Mouse (Mus musculus): Measurements from ENCODE around the gene Trafd1. TPM values are rescaled to one million over a fixed set of nuclear protein-coding genes. Genes with fewer than 3 reads are reported as not detected.
"Not testable (repeated sequence)": the region's sequence is repeated elsewhere in the genome, so short reads cannot be mapped to it uniquely, and the experiment has no call there.

Gene Trafd1
- total and polyA plus RNA-seq, 2 experiments from 2014 or later: 94.4 to 108 TPM

DNA sequence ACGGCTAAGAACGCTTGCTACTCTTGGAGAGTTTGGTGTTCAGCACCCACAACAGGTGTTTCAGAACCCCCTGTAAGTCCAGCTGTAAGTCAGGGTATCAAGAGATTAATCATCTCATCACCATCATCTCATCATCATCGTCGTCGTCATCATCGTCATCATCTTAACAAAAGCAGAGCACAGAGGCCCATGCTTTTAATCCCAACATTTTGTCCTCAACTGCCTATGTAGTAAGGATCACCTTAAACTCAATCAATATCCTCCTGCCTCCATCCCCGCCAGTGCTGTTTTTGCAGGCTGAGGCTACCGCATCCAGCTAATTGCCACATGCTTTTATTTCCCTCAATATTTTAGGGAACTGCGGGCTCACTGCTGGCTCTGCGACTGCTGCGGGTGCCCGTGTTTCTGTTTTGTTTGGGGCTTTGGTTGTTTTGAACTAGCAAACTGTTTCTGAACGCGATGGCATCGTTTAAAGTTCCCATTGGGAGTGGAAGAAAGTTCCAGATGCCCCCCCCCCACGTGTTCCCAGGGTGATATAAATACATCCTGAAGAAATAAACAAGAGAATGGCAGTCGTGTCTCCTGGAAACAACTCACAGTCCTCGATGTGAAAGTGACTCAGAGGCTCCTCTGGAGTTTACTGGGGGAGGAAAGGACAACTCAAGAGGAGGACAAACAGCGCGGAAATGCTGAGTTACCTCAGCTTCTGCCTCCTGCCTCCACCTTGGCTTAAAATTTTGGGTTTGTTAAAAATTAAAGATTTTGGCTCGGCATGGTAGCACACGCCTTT lies 883 bp upstream of the Trafd1 start:
- Histone ChIP-seq H3K27ac (peak overlapping the region; percentile 90; the same call in 1 of the 2 replicates), H3K36me3 (ENCODE audit: insufficient read depth, low read length) (peaks cover 5% of the 10 kb centered on the region; the same call in 1 of the 2 replicates), H3K9ac (replicated peaks; ENCODE audit: low read length) (peak overlapping the region; percentile 88), H3K4me3 (ENCODE audit: low read length) (peak overlapping the region; percentile 75), H3K27me3 (ENCODE audit: insufficient read depth, low read length) (no peaks in the 10 kb centered on the region), H3K9me3 (ENCODE audit: low read length) (no peaks in the 10 kb centered on the region), H3K4me2 (ENCODE audit: low read depth, low read length) (peak overlapping the region; percentile 64), H3K4me1 (ENCODE audit: insufficient read depth, low read length) (peaks cover 3% of the 10 kb centered on the region)
- no peak for TF ChIP-seq CTCF (IDR thresholded peaks at IDR 0.05; ENCODE audit: low read depth)
- no peak for ATAC-seq
- DNase-seq (ENCODE audit: low spot score): no peak
- 31% methylated on average over 22 of the region's 22 CpGs for WGBS

DNA sequence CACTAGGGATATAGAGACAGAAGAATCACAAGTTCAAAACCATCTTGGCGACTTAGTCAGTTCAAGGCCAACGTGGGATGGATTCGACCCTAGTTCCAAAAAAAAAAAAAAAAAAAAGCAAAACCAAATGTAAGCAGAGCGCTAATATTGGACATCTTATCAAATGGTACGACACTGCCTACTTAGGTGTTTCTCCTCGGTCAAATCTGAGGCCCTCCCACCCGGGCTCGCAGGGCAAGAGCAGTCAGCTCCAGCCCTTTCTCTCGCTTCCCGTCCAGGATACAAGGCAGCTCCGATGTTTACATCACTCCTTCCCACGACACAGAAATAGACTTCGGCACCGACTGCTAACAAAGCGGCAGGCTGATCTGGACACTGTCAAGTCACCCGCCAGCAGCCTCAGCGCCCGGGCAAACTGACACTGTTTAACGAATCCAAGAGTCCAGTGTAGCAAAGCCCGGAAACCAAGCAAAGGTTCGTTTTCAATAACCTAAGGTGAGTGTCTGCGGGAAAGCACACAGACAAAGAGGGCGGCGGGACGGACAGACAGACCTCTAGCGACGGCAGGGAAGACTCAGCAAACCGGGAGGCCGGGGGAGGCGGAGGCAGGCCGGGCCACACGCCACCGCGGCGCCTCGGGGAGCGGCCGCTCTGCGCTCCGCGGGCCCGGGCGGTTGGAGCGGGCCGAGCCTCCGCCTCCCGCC lies 523 bp downstream of the Trafd1 start:
- peaks cover 3% of the 10 kb centered on the region for H3K4me1 ChIP-seq (ENCODE audit: insufficient read depth, low read length)
- peak overlapping the region; percentile 75 for H3K4me3 ChIP-seq (ENCODE audit: low read length)
- ATAC-seq (peak; percentile 76), DNase-seq (ENCODE audit: low spot score) (peak; percentile 63)
- WGBS: 1% methylated on average over 39 of the region's 47 CpGs
- H3K9me3 ChIP-seq (ENCODE audit: low read length): no peaks in the 10 kb centered on the region
- H3K27ac ChIP-seq: peak overlapping the region; percentile 90
- peaks cover 11% of the 10 kb centered on the region; the same call in 1 of the 2 replicates for H3K36me3 ChIP-seq (ENCODE audit: insufficient read depth, low read length)
- peak overlapping the region; percentile 64 for H3K4me2 ChIP-seq (ENCODE audit: low read depth, low read length)
- H3K9ac ChIP-seq (replicated peaks; ENCODE audit: low read length): peak overlapping the region; percentile 88
- no peak for TF ChIP-seq CTCF (IDR thresholded peaks at IDR 0.05; ENCODE audit: low read depth)
- H3K27me3 ChIP-seq (ENCODE audit: insufficient read depth, low read length): no peaks in the 10 kb centered on the region

DNA sequence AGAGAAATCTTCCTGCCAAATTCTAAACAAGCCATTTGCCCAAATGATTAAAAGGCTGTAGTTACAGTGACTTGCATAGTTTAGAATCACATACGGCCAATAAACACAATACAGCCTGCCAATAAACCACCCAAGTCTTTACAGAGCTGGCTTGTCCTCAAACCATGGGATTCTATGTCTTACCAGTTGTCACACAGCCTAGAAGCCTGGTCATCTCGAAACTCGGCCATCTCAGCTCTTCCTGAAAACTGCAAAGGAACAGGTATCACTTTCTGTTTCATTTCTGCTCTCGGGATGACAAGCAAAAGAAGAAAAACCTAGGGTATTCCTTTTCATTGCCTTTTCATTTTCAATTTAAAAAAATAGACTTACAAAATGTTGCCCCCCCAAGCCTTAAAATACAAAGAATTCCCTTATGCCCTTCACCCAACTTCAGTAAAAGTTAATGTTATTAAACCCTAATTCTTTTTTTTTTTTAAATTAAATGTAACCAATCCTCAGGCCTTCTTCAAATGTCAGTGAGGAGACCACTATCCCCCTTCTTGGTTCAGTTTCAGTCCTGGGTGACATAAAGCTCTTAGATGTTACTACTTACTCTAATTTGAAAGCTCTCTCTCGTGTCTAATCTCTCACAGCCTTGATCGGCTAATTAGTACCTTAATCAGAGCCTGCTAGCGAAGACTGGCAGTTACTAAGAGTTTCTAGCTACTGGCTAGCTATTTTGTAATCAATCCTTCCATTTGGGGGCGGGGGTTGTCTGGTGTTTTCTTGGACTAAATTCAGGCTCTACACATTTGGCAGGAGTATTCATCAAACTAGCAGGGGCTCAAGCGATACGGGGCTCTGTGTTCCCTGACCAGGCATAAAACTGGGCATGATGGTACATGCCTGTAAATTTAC lies 1.3 kb downstream of the Trafd1 start:
- H3K4me1 ChIP-seq (ENCODE audit: insufficient read depth, low read length): peaks cover 3% of the 10 kb centered on the region
- H3K27me3 ChIP-seq (ENCODE audit: insufficient read depth, low read length): no peaks in the 10 kb centered on the region
- no peaks in the 10 kb centered on the region for H3K9me3 ChIP-seq (ENCODE audit: low read length)
- 37% methylated on average over 10 of the region's 10 CpGs for WGBS
- peak; percentile 29 for DNase-seq (ENCODE audit: low spot score)
- peak overlapping the region; percentile 88 for H3K9ac ChIP-seq (replicated peaks; ENCODE audit: low read length)
- no peak for TF ChIP-seq CTCF (IDR thresholded peaks at IDR 0.05; ENCODE audit: low read depth)
- H3K4me2 ChIP-seq (ENCODE audit: low read depth, low read length): peak overlapping the region; percentile 64
- peak overlapping the region; percentile 90 for H3K27ac ChIP-seq
- peaks cover 17% of the 10 kb centered on the region; the same call in 1 of the 2 replicates for H3K36me3 ChIP-seq (ENCODE audit: insufficient read depth, low read length)
- ATAC-seq: no peak
- peak overlapping the region; percentile 75 for H3K4me3 ChIP-seq (ENCODE audit: low read length)

DNA sequence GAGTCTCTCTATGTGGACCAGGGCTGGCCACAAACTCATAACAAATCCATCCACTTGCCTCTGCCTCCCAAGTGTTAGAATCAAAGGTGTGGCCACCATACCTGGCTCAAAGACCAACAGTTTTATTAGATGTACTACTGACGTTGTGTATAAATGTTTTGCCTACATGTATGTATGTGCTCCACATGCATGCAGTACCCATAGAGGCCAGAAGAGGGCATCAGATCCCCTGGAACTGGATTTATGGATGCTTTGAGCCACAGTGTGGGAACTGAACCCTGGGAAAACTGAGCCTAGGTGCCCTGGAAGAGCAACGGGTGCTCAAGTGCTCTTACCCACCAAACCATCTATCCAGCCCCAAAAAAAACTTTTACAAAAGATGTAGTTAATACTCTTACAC lies 4.7 kb downstream of the Trafd1 start:
- Histone ChIP-seq H3K4me2 (ENCODE audit: low read depth, low read length) (no peak overlapping the region), H3K9me3 (ENCODE audit: low read length) (no peaks in the 10 kb centered on the region), H3K4me1 (ENCODE audit: insufficient read depth, low read length) (peaks cover 3% of the 10 kb centered on the region), H3K36me3 (ENCODE audit: insufficient read depth, low read length) (peaks cover 34% of the 10 kb centered on the region; the same call in 1 of the 2 replicates), H3K9ac (replicated peaks; ENCODE audit: low read length) (no peak overlapping the region), H3K4me3 (ENCODE audit: low read length) (no peak overlapping the region), H3K27me3 (ENCODE audit: insufficient read depth, low read length) (no peaks in the 10 kb centered on the region), H3K27ac (no peak overlapping the region)
- ATAC-seq (no peak), DNase-seq (ENCODE audit: low spot score) (peak; percentile 24)
- peak; percentile 69 for TF ChIP-seq CTCF (IDR thresholded peaks at IDR 0.05; ENCODE audit: low read depth)
- 94% methylated on average over 2 of the region's 2 CpGs for WGBS

DNA sequence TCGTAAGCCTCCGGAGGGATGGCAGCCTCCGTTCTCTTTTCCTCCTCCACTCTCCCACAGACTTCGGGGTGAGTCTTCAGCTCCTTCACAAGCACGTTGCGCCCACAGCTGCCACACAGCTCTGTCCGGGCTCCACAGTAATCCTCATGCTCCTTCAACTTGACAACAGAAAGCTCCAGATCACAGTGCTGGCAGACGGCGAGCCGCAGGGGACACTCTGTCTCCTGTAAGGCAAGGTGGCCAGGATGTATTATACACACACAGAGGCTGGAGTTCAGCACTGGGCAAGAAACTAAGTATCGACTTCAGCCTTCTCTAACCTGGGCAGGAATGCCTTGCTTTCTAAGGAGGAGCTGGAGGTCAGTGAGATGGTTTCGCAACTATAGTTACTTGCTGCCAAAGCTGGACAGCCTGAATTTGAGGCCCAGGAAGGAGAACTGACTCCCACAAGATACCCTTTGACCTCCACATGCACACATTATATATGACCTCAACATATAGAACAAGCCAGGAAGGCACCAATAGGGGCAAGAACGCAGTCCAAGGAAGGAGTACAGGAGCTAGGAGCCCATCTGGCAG lies 6.7 kb downstream of the Trafd1 start:
- 92% methylated on average over 13 of the region's 13 CpGs for WGBS
- ATAC-seq (no peak), DNase-seq (ENCODE audit: low spot score) (no peak)
- TF ChIP-seq CTCF (IDR thresholded peaks at IDR 0.05; ENCODE audit: low read depth): no peak
- no peak overlapping the region for H3K4me2 ChIP-seq (ENCODE audit: low read depth, low read length)
- H3K27ac ChIP-seq: no peak overlapping the region
- H3K9ac ChIP-seq (replicated peaks; ENCODE audit: low read length): no peak overlapping the region
- H3K36me3 ChIP-seq (ENCODE audit: insufficient read depth, low read length): peaks cover 51% of the 10 kb centered on the region; the same call in 1 of the 2 replicates
- H3K4me3 ChIP-seq (ENCODE audit: low read length): no peak overlapping the region
- no peaks in the 10 kb centered on the region for H3K27me3 ChIP-seq (ENCODE audit: insufficient read depth, low read length)
- H3K4me1 ChIP-seq (ENCODE audit: insufficient read depth, low read length): peaks cover 2% of the 10 kb centered on the region
- no peaks in the 10 kb centered on the region for H3K9me3 ChIP-seq (ENCODE audit: low read length)

DNA sequence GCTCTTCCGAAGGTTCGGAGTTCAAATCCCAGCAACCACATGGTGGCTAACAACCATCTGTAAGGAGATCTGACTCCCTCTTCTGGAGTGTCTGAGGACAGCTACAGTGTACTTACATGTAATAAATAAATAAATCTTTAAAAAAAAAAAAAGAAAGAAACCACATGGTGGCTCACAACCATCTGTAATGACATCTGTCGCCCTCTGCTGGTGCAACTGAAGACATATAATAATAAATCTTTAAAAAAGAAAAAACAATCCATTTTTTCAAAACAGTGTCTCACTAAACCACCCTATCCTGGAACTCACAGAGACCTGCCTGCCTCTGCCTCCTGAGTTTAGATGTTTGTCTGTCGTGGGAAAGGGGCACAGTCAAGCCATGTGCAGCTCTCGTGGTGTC lies 8.5 kb downstream of the Trafd1 start:
- H3K9me3 ChIP-seq (ENCODE audit: low read length): not testable (repeated sequence)
- peak; percentile 62 for DNase-seq (ENCODE audit: low spot score)
- WGBS: 77% methylated on average over 5 of the region's 5 CpGs

More for the DNA sequence above, 8.5 kb downstream of the Trafd1 start:
- not testable (repeated sequence) for ATAC-seq; H3K4me1 ChIP-seq (ENCODE audit: insufficient read depth, low read length); H3K4me2 ChIP-seq (ENCODE audit: low read depth, low read length); H3K9ac ChIP-seq (replicated peaks; ENCODE audit: low read length); H3K27me3 ChIP-seq (ENCODE audit: insufficient read depth, low read length); H3K27ac ChIP-seq; H3K4me3 ChIP-seq (ENCODE audit: low read length)
- peaks cover 64% of the 10 kb centered on the region for H3K36me3 ChIP-seq (ENCODE audit: insufficient read depth, low read length)
- TF ChIP-seq CTCF (IDR thresholded peaks at IDR 0.05; ENCODE audit: low read depth): peak; percentile 56

Measured in hindbrain, postnatal 0 days (tissue).